Mouse (Mus musculus) olfactory bulb, adult 2 months (tissue): Measurements from ENCODE around the gene Foxo6.

Experiments
- CTCF ChIP-seq: fragments of 200-500 bp; IDR thresholded peaks from 2 replicates; pipeline ENCODE4 v1.5.1; 2012; ENCODE audit warnings: low read depth, mild to moderate bottlenecking, low read length, moderate library complexity; ENCODE audit not compliant: insufficient read depth
- POLR2A ChIP-seq: fragments of 200-500 bp; IDR thresholded peaks from 2 replicates; pipeline ENCODE4 v1.6.1; 2012; ENCODE audit warnings: mild to moderate bottlenecking, low read depth, low read length, moderate library complexity; ENCODE audit not compliant: insufficient read depth

GRCm38 (mm10) chr4:120262726-120263125 lies 24.4 kb downstream of the Foxo6 start:
- no peak for TF ChIP-seq CTCF
- no peak for TF ChIP-seq POLR2A
